Mouse (Mus musculus) spleen, adult 18-20 months (tissue): ENCODE data around the gene Kcnn1.
"Not testable (repeated sequence)": the region's sequence is repeated elsewhere in the genome, so short reads cannot be mapped to it uniquely, and the experiment has no call there.

Experiments used
- DNase-seq, 2 experiments: peaks; one replicate each; pipeline ENCODE4 v3.0.0; 2022; ENCODE audit warnings: mixed read lengths in 2 of 2

The Kcnn1 gene

DNA sequence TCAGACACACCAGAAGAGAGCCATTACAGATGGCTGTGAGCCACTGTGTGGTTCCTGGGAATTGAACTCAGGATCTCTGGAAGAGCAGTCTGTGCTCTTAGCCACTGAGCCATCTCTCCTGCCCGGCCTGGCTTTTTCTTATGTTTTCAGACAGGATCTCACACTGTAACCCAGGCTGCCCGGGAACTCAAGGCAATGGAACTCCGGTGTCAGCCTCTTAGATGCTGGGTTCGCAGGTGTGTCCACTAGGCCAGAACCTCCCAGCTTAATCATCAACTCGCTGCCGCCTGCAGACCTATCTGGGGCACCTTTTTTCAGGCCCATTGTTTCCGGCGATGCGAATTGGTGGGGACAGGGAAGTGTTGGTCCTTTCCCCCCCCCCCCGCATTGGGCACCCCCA lies 22.5 kb downstream of the Kcnn1 start:
- DNase-seq: no peak

DNA sequence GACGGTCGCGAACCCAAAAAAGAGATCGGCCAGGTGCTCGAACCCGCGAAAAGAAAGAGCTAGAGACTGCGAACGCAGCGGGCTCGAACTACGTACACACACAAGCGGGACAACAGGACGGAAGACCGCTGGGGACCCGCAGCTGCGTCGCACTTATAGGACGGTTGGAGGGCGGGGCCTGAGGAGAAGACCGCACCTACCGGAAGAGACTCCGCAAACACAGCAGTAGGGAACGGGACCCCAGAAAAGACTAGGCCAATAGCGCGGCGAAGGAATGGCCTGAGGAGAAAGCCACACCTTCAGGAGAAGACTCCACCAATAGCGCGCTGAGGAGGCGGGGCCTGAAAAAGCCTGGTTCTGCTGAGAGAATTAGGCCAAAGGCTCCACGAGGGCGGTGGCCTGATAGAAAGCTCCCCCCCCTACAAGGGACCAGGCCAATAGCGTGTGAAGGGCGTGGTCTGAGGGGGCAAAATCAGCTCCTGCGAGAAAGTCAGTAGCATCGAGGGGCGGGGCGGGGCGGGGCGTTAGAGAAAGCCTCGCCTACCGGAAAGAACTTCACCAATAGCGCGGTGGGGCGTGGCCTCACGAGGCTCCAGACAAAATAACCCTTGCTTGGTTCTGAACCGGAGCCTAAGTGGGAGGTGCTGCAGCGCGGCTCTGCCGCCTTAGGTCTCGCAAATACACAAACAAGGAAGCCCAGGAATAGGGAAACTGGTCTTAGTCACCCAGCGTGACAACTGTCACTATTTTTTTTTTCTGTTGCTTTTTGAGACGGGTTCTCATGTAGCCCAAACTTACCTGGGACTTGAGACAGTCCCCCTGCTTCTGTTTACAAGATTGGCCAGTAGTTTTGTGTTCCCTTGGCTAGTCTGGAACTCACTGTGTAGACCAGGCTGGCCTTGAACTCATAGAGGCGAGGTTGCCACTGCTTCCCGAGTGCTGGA lies 23.4 kb downstream of the Kcnn1 start, which contains the start of gene Arrdc2:
Arrdc2 (minus strand) TSS at position 313 of the 944 bp plus-strand sequence.
- peak; percentile 89 to 97 for DNase-seq

GRCm38 (mm10) chr8:70838654-70839407 lies 24.2 kb downstream of the Kcnn1 start:
- DNase-seq: peak in 1 of 2 experiments; percentile 40

DNA sequence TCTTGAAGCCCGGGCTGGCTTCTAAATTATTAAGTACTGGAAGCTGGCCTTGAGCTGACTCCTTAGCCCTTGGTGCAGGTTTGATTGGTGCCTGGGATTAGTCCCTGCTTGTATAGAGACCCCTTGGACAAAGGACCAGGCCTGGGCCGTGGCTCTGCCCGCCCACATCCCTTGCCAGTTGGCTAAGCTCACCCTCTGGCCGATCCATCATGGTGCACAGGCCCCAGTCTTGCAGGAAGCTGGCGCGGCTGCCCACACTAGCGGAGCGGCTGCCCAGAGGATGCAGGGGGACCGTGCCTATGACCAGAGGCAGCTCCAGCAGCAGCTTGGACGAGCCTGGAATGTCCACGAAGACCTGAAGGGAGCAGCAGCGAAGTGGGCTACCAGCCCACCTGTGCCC lies 26.4 kb downstream of the Kcnn1 start:
- no peak for DNase-seq

- no peak for DNase-seq
Measured at GRCm38 (mm10) chr8:70834071-70834470, 29.0 kb downstream of the Kcnn1 start.

- no peak for DNase-seq
Measured at GRCm38 (mm10) chr8:70833520-70833919, 29.5 kb downstream of the Kcnn1 start.

- peak in 1 of 2 experiments; percentile 51 for DNase-seq
Measured at GRCm38 (mm10) chr8:70833018-70833482, 30.0 kb downstream of the Kcnn1 start.

GRCm38 (mm10) chr8:70832371-70832770 lies 30.7 kb downstream of the Kcnn1 start:
- DNase-seq: no peak

DNA sequence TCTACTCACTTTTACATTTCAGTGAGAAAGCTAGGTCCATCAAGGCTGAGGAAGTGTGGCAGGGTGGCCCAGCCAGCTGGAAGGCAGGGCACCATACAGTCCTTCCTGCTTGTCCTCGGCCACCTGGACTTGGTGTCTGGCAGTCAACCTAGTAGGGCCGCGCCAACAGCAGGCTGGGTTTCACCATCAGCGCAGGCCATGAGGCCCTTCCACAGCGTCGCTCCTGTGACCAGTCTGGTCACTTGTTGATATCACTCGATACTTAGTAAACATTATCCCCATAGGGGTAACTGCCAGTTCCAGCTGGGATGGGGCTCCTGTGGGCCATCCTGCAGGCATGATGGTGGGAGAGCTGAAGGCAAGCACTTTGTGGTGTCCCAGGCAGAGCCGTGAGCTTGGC lies 31.5 kb downstream of the Kcnn1 start:
- DNase-seq: no peak

- no peak for DNase-seq
Measured at GRCm38 (mm10) chr8:70827796-70828195, 35.3 kb downstream of the Kcnn1 start.

- DNase-seq: no peak
Measured at GRCm38 (mm10) chr8:70827010-70827409, 36.0 kb downstream of the Kcnn1 start.

- DNase-seq: no peak
Measured at GRCm38 (mm10) chr8:70825816-70826215, 37.2 kb downstream of the Kcnn1 start.

- no peak for DNase-seq
Measured at GRCm38 (mm10) chr8:70823802-70824201, 39.3 kb downstream of the Kcnn1 start.

GRCm38 (mm10) chr8:70822594-70822993 lies 40.5 kb downstream of the Kcnn1 start:
- DNase-seq: not testable (repeated sequence)

DNA sequence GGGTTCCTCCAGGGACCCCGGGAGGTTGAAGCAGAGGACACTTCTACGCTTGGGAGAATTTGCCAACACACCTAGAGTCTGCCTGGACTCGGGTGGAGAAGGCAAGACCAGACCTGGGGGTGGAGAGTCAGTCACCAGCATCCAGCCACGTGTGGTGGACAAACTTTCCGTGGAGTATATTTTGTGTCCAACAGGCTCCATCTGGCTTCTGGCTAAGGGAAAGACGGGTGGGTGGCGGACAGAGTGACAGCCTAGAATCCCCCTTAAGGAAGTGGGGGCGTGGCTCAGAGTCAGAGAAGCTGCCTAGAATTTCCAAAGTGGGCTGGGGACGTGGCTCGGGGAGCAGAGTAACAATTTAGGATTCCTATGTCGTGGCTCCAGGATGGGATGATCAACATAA lies 41.1 kb downstream of the Kcnn1 start:
- no peak for DNase-seq

- DNase-seq: peak; percentile 47 to 73
Measured at GRCm38 (mm10) chr8:70821399-70821962, 41.6 kb downstream of the Kcnn1 start.

- no peak for DNase-seq
Measured at GRCm38 (mm10) chr8:70820101-70820935, 42.7 kb downstream of the Kcnn1 start.

DNA sequence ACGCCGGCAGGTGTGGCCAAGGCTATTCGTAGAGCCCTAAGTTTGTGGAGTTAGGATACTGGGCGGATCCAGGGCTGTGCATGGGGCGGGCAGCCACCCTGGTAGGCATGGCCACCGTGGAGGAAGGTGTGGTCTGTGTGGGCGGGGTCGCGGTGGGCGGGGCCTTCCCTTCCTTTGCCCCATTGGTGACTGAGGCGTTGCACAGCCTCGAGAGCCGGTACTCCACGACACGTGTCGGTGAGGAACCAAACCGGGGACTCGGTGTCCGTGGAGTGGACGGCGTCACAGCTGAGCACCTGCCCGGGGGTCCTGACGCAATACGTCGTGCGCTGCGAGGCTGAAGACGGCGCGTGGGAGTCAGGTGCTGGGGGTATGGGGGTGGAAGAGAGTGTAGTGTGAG lies 46.4 kb downstream of the Kcnn1 start:
- peak in 1 of 2 experiments; percentile 34 for DNase-seq

- DNase-seq: no peak
Measured at GRCm38 (mm10) chr8:70812885-70813284, 50.2 kb downstream of the Kcnn1 start.

DNA sequence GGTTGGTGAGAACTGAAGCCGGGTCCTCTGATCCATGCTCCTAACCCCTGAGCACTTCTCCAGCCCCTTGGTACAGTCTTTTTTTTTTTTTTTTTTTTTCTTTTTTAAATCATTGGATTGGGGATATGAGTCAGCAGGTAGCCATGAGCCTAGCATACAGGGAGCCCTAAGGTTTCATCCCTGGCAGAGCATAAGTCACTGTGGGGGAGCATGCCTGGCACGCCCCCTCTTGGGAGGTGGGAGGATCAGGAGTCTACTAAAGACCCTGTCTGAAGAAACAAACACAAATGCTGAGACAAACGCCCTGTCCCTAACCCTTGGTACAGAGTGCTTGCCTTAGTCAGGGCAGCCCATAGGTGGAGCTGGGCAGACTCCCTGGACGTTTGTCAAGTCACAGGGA lies 51.0 kb downstream of the Kcnn1 start:
- DNase-seq: no peak

DNA sequence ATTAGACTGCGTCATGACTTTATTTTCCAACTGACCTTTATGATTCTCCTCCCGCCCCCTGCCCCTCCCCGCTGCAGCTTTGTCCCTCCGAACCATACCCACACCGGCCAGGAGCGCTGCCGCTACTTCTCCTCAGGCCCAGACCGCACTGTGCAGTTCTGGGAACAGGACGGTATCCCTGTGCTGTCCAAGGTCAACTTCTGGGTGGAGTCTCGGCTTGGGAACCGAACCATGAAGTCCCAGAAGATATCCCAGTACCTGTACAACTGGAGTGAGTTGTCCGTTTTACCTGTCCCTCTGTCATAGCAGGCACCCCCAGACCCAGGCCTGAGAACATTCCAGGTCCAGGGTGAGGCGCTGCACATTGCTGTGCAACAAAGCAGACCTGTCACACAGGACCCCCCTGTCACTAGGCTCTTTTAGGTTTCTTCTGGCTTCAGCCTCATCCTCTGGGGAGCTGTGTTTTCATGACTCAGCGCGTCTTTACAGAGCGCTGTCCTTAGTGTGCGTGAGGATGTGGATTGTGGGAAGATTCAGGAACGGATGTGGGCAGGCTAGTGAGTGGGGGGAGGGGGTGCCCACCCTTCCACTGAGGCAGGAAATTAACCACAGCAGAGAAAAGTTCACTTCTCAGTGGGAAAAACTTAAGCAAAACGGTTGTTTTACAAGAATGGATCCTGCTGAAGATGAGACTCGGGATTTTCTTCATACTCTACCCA lies 51.9 kb downstream of the Kcnn1 start:
- no peak for DNase-seq
